23 mouse cellular contexts compared by ENCODE assay signal in the genomic region with DNA sequence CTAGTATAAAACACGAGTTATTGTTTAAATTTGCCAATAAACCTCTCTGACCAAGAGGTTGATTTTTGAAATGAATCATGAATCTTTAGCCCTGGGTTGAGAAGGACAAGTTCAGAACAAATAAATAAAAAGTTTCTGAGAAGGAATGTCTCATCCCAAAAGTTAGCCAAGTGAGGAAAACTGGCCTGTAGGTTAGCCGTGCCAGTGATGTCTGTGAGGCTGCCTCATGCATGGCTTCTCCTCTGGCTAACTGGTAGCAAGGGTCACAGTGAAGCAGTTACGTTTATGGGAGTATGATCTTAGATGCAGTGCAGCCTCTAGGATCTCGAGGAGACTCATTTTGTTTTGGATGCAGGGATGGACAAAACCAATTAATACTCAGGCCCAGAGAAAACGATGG.
DNase-seq lines count a peak whose midpoint lies in the region; ATAC-seq and TF ChIP-seq lines count a peak whose summit lies in the region.
"Had no signal": no experiment of that assay in that cellular context is flagged by ENCODE, and none has a peak within 500 bp of the region (broad histone marks: within the 10 kb centered on the region; RNA-seq: fewer than 3 reads in every experiment).

No protein-coding gene starts in this region.

- no peak overlapping the region for H3K4me3 ChIP-seq in heart, embryonic 12.5 days
- H3K4me3 ChIP-seq in midbrain, embryonic 10.5 days, result no peak overlapping the region
- no peak overlapping the region for H3K4me3 ChIP-seq in midbrain, embryonic 13.5 days (replicated peaks)
- H3K4me3 ChIP-seq: embryonic facial prominence, embryonic 10.5 days; embryonic facial prominence, embryonic 12.5 days; forebrain, embryonic 13.5 days; forebrain, embryonic 15.5 days had no signal

- in situ Hi-C loops in Patski (cut with MboI; ENCODE audit: low pct_unique_long_range_greater_than_20kb), result no loop called here

- CTCF ChIA-PET in Patski (lab: Charles Lee), result interaction anchor here (1.1 kb wide), 1 partner anchor 21 kb away, joined by 3 read pairs; no protein-coding TSS in a partner anchor

- peak; percentile 17 for DNase-seq in heart, adult 11 months
- peak; percentile 35 for DNase-seq in kidney, adult 9 months
- DNase-seq in kidney, postnatal 4 days, result no peak
- peak; percentile 7 for DNase-seq in midbrain, embryonic 10.5 days (ENCODE audit: low spot score)
- DNase-seq in Patski (ENCODE audit: low read depth, low spot score), result peak; percentile 55
- DNase-seq: adrenal gland, adult 2 months; adrenal gland, postnatal 10 days; adrenal gland, postnatal 25 days; B cell, adult 2 months; cerebellum, adult 11-12 months; cerebellum, adult 2 months; cerebellum, adult 9-10 months; cerebellum, postnatal 10 days; cerebellum, postnatal 25 days had no signal

- no peak overlapping the region for H3K9ac ChIP-seq in heart, embryonic 12.5 days
- no peak overlapping the region for H3K9ac ChIP-seq in midbrain, embryonic 13.5 days (replicated peaks)
- H3K9ac ChIP-seq: embryonic facial prominence, embryonic 12.5 days; forebrain, embryonic 13.5 days; forebrain, embryonic 15.5 days had no signal

- no peak overlapping the region for H3K27ac ChIP-seq in heart, embryonic 12.5 days (ENCODE audit: poor library complexity, severe bottlenecking)
- H3K27ac ChIP-seq in midbrain, embryonic 10.5 days (replicated peaks), result no peak overlapping the region
- no peak overlapping the region for H3K27ac ChIP-seq in midbrain, embryonic 13.5 days
- H3K27ac ChIP-seq: embryonic facial prominence, embryonic 10.5 days; embryonic facial prominence, embryonic 12.5 days; forebrain, embryonic 13.5 days; forebrain, embryonic 15.5 days had no signal

- TF ChIP-seq CTCF in Patski (IDR thresholded peaks at IDR 0.05), result no peak

- POLR2A ChIA-PET in Patski (lab: Charles Lee), result interaction anchor here (0.6 kb wide), 1 partner anchor 254 kb away, joined by 3 read pairs; no protein-coding TSS in a partner anchor

- no peaks in the 10 kb centered on the region for H3K9me3 ChIP-seq in heart, embryonic 12.5 days (replicated peaks)
- H3K9me3 ChIP-seq in midbrain, embryonic 10.5 days (replicated peaks), result no peaks in the 10 kb centered on the region
- no peaks in the 10 kb centered on the region for H3K9me3 ChIP-seq in midbrain, embryonic 13.5 days
- H3K9me3 ChIP-seq: embryonic facial prominence, embryonic 10.5 days; embryonic facial prominence, embryonic 12.5 days; forebrain, embryonic 13.5 days; forebrain, embryonic 15.5 days had no signal

- no peak for ATAC-seq in heart, embryonic 12.5 days (ENCODE audit: insufficient number of reproducible peaks, low FRiP score)
- ATAC-seq in midbrain, embryonic 13.5 days, result no peak
- ATAC-seq in Patski, result peak; percentile 62
- ATAC-seq: CD4-positive, CD25-positive, alpha-beta regulatory T cell, adult 4 months; forebrain, embryonic 13.5 days; forebrain, embryonic 15.5 days had no signal

- H3K4me1 ChIP-seq in heart, embryonic 12.5 days (replicated peaks), result peaks cover 11% of the 10 kb centered on the region; the same call in 1 of the 2 replicates
- H3K4me1 ChIP-seq in midbrain, embryonic 10.5 days, result peaks cover 12% of the 10 kb centered on the region; the same call in 1 of the 2 replicates
- peaks cover 4% of the 10 kb centered on the region for H3K4me1 ChIP-seq in midbrain, embryonic 13.5 days (replicated peaks)
- H3K4me1 ChIP-seq: forebrain, embryonic 15.5 days had no signal

- H3K4me2 ChIP-seq in heart, embryonic 12.5 days, result no peak overlapping the region
- no peak overlapping the region for H3K4me2 ChIP-seq in midbrain, embryonic 13.5 days (replicated peaks)
- H3K4me2 ChIP-seq: embryonic facial prominence, embryonic 12.5 days; forebrain, embryonic 13.5 days; forebrain, embryonic 15.5 days had no signal

- 81% methylated on average over 5 of the region's 5 CpGs for WGBS in heart, embryonic 12.5 days
- WGBS in midbrain, embryonic 10.5 days, result 82% methylated on average over 5 of the region's 5 CpGs
- WGBS in midbrain, embryonic 13.5 days, result 81% methylated on average over 5 of the region's 5 CpGs

- no peaks in the 10 kb centered on the region for H3K36me3 ChIP-seq in heart, embryonic 12.5 days
- no peaks in the 10 kb centered on the region for H3K36me3 ChIP-seq in midbrain, embryonic 10.5 days
- no peaks in the 10 kb centered on the region for H3K36me3 ChIP-seq in midbrain, embryonic 13.5 days
- H3K36me3 ChIP-seq: embryonic facial prominence, embryonic 10.5 days; embryonic facial prominence, embryonic 12.5 days; forebrain, embryonic 15.5 days; G1E had no signal

- no peaks in the 10 kb centered on the region for H3K27me3 ChIP-seq in heart, embryonic 12.5 days (replicated peaks)
- no peaks in the 10 kb centered on the region for H3K27me3 ChIP-seq in midbrain, embryonic 10.5 days (ENCODE audit: low read depth, poor library complexity, severe bottlenecking)
- H3K27me3 ChIP-seq in midbrain, embryonic 13.5 days, result no peaks in the 10 kb centered on the region
- H3K27me3 ChIP-seq in Patski, result no peaks in the 10 kb centered on the region
- H3K27me3 ChIP-seq: CH12.LX; embryonic facial prominence, embryonic 12.5 days; forebrain, embryonic 13.5 days; forebrain, embryonic 15.5 days had no signal

Comparison
In these comparisons a context has a peak if more than half of its experiments do, and no peak if none do; other contexts are left out.
1. DNase-seq: peak in heart, adult 11 months (single experiment), kidney, adult 9 months (single experiment), midbrain, embryonic 10.5 days (single experiment) and Patski (single experiment); none in kidney, postnatal 4 days (0 of 2).